Mouse (Mus musculus) kidney, postnatal 0 days (tissue): Measurements from ENCODE around the gene Gm12166. TPM values are rescaled to one million over a fixed set of nuclear protein-coding genes. Genes with fewer than 3 reads are reported as not detected.

Experiments used
- ATAC-seq: fragments of 200-750 bp; cut with Nextera tagmentation; replicated peaks from 2 replicates; pipeline ENCODE4 v1.8.0; 2017; ENCODE audit warnings: low read depth, moderate number of reproducible peaks, moderate TSS enrichment, moderate library complexity; ENCODE audit not compliant: low FRiP score
- DNase-seq: peaks from one replicate; pipeline ENCODE4 v3.0.0-alpha.2; 2016; ENCODE audit warnings: low spot score
- H3K27ac ChIP-seq: fragments of 300-500 bp; sonication (generic); 2 replicates; pipeline ENCODE4 v1.5.1; 2014; ENCODE audit warnings: mild to moderate bottlenecking
- H3K27me3 ChIP-seq: fragments of 300-500 bp; sonication (generic); 2 replicates; pipeline ENCODE4 v1.6.1; 2014; ENCODE audit warnings: low read length, mixed read lengths; ENCODE audit not compliant: insufficient read depth
- H3K36me3 ChIP-seq: fragments of 300-500 bp; sonication (generic); 2 replicates; pipeline ENCODE4 v1.6.1; 2014; ENCODE audit warnings: low read length, mixed read lengths; ENCODE audit not compliant: insufficient read depth
- H3K4me1 ChIP-seq: fragments of 300-500 bp; sonication (generic); replicated peaks from 2 replicates; pipeline ENCODE4 v1.6.1; 2014; ENCODE audit warnings: antibody characterized with exemption, low read length, mixed read lengths; ENCODE audit not compliant: insufficient read depth
- H3K4me2 ChIP-seq: fragments of 300-500 bp; sonication (generic); 2 replicates; pipeline ENCODE4 v1.6.1; 2014; ENCODE audit warnings: mild to moderate bottlenecking, low read length, moderate library complexity, mixed read lengths
- H3K4me3 ChIP-seq: fragments of 300-500 bp; sonication (generic); replicated peaks from 2 replicates; pipeline ENCODE4 v1.5.1; 2014; ENCODE audit warnings: low read depth, low read length
- H3K9ac ChIP-seq: fragments of 300-500 bp; sonication (generic); 2 replicates; pipeline ENCODE4 v1.6.1; 2014; ENCODE audit warnings: low read depth, low read length
- H3K9me3 ChIP-seq: fragments of 300-500 bp; sonication (generic); replicated peaks from 2 replicates; pipeline ENCODE4 v1.6.1; 2016; ENCODE audit warnings: low read length, inconsistent platforms, mixed read lengths
- CTCF ChIP-seq: IDR thresholded peaks from 2 replicates; pipeline ENCODE4 v1.5.1; 2016; ENCODE audit warnings: antibody characterized with exemption, low read depth, mild to moderate bottlenecking, moderate library complexity
- WGBS: fragments of 180-500 bp; shearing (Covaris S2); extraction: QIAGEN DNeasy Blood & Tissue Kit; methylation state at CpG from one replicate; pipeline ENCODE4 v1.1.7; 2014; 5-methylcytosine and 5-hydroxymethylcytosine counted together
- polyA plus RNA-seq: library from polyadenylated mRNA; unstranded; fragments of >200 nt; fragmentation: Nextera tagmentation; extraction: Ambion mirVana; gene quantifications from 2 replicates; pipeline ENCODE4 v1.2.1, GENCODE M21; 2015

Gene Gm12166
- polyA plus RNA-seq, 1 experiment from 2014 or later, result 6.0 TPM

- H3K27ac ChIP-seq, result 0 out of 2 replicates have a peak overlapping the region, but pooled peaks have one; percentile 27
- no peak for DNase-seq
- no peak for TF ChIP-seq CTCF
- peaks cover 12% of the 10 kb centered on the region; the same call in 1 of the 2 replicates for H3K4me1 ChIP-seq
- no peak overlapping the region for H3K4me3 ChIP-seq
- ATAC-seq, result no peak
- H3K9me3 ChIP-seq, result no peaks in the 10 kb centered on the region
- H3K36me3 ChIP-seq, result no peaks in the 10 kb centered on the region
- no peaks in the 10 kb centered on the region for H3K27me3 ChIP-seq
- WGBS, result 86% methylated on average over 10 of the region's 10 CpGs
- H3K4me2 ChIP-seq, result no peak overlapping the region
- no peak overlapping the region for H3K9ac ChIP-seq
Observed at GRCm38 (mm10) chr11:46090036-46090725, 38.1 kb upstream of the Gm12166 start.

- ATAC-seq, result peak; percentile 60; the same call in 1 of the 2 replicates
- H3K27me3 ChIP-seq, result no peaks in the 10 kb centered on the region
- no peak overlapping the region for H3K4me2 ChIP-seq
- peak overlapping the region; percentile 37; the same call in 1 of the 2 replicates for H3K27ac ChIP-seq
- no peak overlapping the region for H3K4me3 ChIP-seq
- no peaks in the 10 kb centered on the region for H3K36me3 ChIP-seq
- H3K9ac ChIP-seq, result no peak overlapping the region
- peak; percentile 76 for DNase-seq
- peaks cover 19% of the 10 kb centered on the region; the same call in 1 of the 2 replicates for H3K4me1 ChIP-seq
- 55% methylated on average over 4 of the region's 4 CpGs for WGBS
- no peaks in the 10 kb centered on the region for H3K9me3 ChIP-seq
- no peak for TF ChIP-seq CTCF
Observed at GRCm38 (mm10) chr11:46089081-46089713, 37.1 kb upstream of the Gm12166 start.

GRCm38 (mm10) chr11:46086446-46086845 lies 34.3 kb upstream of the Gm12166 start:
- Histone ChIP-seq H3K9ac (no peak overlapping the region), H3K4me2 (no peak overlapping the region), H3K27me3 (no peaks in the 10 kb centered on the region), H3K27ac (no peak overlapping the region), H3K9me3 (no peaks in the 10 kb centered on the region), H3K4me3 (no peak overlapping the region), H3K4me1 (peaks cover 17% of the 10 kb centered on the region; the same call in 1 of the 2 replicates), H3K36me3 (no peaks in the 10 kb centered on the region)
- DNase-seq (no peak), ATAC-seq (no peak)
- 93% methylated on average over 3 of the region's 3 CpGs for WGBS
- TF ChIP-seq CTCF, result no peak

GRCm38 (mm10) chr11:46085398-46086163 lies 33.5 kb upstream of the Gm12166 start:
- Histone ChIP-seq H3K9me3 (no peaks in the 10 kb centered on the region), H3K4me2 (no peak overlapping the region), H3K27me3 (no peaks in the 10 kb centered on the region), H3K4me1 (0 out of 2 replicates have a peak, but pooled peaks cover 13% of the 10 kb centered on the region), H3K4me3 (no peak overlapping the region), H3K27ac (no peak overlapping the region), H3K36me3 (no peaks in the 10 kb centered on the region), H3K9ac (no peak overlapping the region)
- WGBS, result 93% methylated on average over 10 of the region's 10 CpGs
- no peak for TF ChIP-seq CTCF
- ATAC-seq (no peak), DNase-seq (no peak)

GRCm38 (mm10) chr11:46084568-46084967 lies 32.4 kb upstream of the Gm12166 start:
- ATAC-seq, result no peak
- Histone ChIP-seq H3K27me3 (no peaks in the 10 kb centered on the region), H3K36me3 (no peaks in the 10 kb centered on the region), H3K4me1 (0 out of 2 replicates have a peak, but pooled peaks cover 12% of the 10 kb centered on the region), H3K27ac (peak overlapping the region; percentile 42; the same call in 1 of the 2 replicates), H3K9me3 (no peaks in the 10 kb centered on the region), H3K4me2 (no peak overlapping the region), H3K4me3 (no peak overlapping the region), H3K9ac (no peak overlapping the region)
- 60% methylated on average over 3 of the region's 3 CpGs for WGBS
- DNase-seq, result peak; percentile 52
- TF ChIP-seq CTCF, result no peak
